Mouse (Mus musculus): ENCODE measurements around the gene Spr. TPM values are rescaled to one million over a fixed set of nuclear protein-coding genes. Genes with fewer than 3 reads are reported as not detected.
"Not testable (repeated sequence)": the region's sequence is repeated elsewhere in the genome, so short reads cannot be mapped to it uniquely, and the experiment has no call there.

The Spr gene
- 36.1 and 36.7 TPM in 2 replicates for polyA plus RNA-seq (2015; fragmentation: Nextera tagmentation; extraction: Ambion mirVana)

DNA sequence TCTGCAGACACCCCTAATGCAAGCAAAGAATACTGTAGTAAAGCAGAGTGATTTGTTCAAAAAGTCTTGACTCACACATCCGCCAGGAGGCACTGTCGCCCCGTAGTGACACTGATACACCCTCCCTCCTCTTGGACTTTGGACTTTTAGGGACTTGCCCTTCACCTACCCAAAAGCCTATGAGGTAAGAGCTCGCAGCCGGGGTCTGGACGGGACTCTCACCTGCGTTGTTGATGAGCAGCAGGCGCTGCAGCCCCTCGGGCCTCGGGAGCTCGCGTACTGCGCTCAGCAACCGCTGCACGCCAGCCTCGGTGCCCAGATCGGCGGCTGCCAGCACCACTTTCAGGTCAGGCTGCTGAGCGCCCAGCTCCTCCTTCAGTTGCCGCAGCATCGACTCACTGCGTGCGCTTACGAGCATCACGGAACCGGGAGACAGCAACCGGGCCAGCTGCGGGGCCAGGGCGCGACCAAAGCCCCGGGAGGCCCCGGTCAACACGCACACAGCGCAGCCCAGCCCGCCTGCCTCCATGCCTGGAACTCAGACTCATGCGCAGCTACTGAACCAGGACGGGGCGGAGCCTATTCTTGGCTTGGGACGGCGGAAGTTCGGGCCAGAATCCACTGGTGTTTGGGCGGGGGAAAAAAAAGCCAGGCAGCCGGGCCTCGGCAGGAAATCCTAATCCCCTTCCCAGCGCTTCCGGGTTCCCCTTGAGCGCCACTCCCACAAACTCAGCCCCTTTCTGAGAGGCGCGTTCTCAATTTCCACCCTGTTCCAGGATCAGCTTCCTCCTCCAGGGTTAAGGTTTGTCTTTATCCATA lies at the start of gene Spr:
TSS of gene Spr (minus strand) at position 550 of the 819 bp plus-strand sequence.
- under 1% methylated on average over 49 of the region's 49 CpGs for WGBS
- Histone ChIP-seq H3K36me3 (no peaks in the 10 kb centered on the region), H3K27ac (replicated peaks) (peak within 1 kb of the TSS; percentile 89), H3K4me3 (peak within 1 kb of the TSS; percentile 82), H3K27me3 (no peaks in the 10 kb centered on the region), H3K4me2 (peak within 1 kb of the TSS; percentile 66), H3K9ac (peak within 1 kb of the TSS; percentile 70), H3K9me3 (no peaks in the 10 kb centered on the region), H3K4me1 (replicated peaks) (peaks cover 5% of the 10 kb centered on the region)
- ATAC-seq (ENCODE audit: low FRiP score, low read depth), result peak; percentile 88

DNA sequence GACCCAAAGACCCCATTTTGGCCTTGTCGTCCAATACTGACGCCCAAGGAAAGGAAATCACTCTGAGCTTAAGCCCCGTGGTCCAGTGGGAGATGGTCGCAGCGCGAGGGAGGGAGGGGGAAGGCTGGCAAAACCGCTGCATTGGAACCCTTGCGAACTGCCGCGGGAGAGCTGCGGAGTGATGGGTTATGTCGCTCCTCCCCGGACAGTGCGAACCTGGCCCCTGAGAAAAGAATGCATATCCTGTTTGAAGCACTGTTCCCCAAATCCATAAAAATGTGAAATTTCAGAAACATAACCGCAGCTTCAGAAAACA lies 49.1 kb upstream of the Spr start:
- peaks cover 40% of the 10 kb centered on the region for H3K4me1 ChIP-seq (replicated peaks)
- H3K27ac ChIP-seq (replicated peaks), result no peak overlapping the region
- H3K36me3 ChIP-seq, result no peaks in the 10 kb centered on the region
- no peak overlapping the region for H3K4me2 ChIP-seq
- H3K9me3 ChIP-seq, result no peaks in the 10 kb centered on the region
- H3K9ac ChIP-seq, result no peak overlapping the region
- under 1% methylated on average over 15 of the region's 15 CpGs for WGBS
- ATAC-seq (ENCODE audit: low FRiP score, low read depth), result no peak
- H3K27me3 ChIP-seq, result peaks cover 41% of the 10 kb centered on the region
- H3K4me3 ChIP-seq, result no peak overlapping the region

DNA sequence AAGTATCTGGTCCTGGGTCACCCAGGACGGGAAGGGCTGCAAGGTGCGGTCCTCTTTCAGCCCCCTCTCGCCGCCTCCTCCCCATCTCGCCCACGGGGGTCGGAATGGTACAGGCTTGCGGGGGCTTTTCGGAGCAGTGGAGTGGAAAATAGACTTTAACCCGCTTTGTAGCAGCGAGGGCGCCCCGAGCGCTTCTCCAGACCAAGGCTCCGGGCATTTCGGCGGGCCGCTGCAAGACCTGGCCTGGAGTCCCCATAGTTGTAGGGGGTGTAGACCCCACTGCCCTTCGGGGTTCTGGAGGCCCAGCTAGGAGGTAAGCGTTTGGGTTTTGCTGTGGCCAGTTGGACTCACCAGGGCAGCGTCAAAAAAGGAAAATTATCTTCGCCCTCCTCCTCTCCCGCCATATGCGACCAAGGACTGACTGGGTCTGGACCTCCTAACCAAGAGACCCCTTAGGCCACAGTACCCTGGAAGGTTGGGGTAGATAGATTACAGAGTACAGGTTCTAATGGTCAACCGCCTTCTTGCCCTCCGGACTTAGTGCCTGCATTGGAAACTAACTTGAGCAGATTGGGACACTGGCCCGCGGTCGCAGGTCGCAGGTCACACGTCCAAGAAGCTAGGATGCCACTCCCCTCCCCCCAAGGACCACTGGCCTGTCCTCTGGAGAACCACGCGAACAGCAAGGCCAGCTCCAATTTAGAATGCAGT lies 48.6 kb upstream of the Spr start:
- H3K27me3 ChIP-seq, result peaks cover 39% of the 10 kb centered on the region

DNA sequence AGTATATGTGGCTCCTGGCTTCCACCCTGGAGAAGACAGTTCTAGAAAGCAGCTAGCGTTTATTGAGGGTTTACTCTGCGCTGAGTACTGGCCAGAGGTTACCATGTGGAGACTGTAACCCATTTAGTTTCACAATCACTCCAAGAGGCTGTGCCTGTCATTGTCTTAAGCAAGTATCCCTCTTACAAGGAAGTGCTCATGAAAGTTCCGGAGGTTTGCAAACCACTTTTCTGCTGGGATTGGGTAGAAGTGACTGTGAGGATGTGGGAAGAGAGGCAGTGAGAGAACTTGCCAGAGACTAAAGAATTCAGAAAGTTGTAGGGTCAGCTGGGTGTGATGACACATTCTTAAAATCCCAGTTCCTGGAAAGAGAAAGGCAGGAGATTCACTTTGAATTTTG lies 46.4 kb upstream of the Spr start:
- Histone ChIP-seq H3K36me3 (no peaks in the 10 kb centered on the region), H3K4me2 (no peak overlapping the region), H3K4me3 (no peak overlapping the region), H3K9me3 (no peaks in the 10 kb centered on the region), H3K4me1 (replicated peaks) (peaks cover 27% of the 10 kb centered on the region), H3K27ac (replicated peaks) (no peak overlapping the region), H3K27me3 (peaks cover 28% of the 10 kb centered on the region), H3K9ac (no peak overlapping the region)
- 59% methylated on average over 3 of the region's 3 CpGs for WGBS
- no peak for ATAC-seq (ENCODE audit: low FRiP score, low read depth)

More for the DNA sequence above, 48.6 kb upstream of the Spr start:
- WGBS, result 1% methylated on average over 33 of the region's 33 CpGs
- no peaks in the 10 kb centered on the region for H3K36me3 ChIP-seq
- no peak overlapping the region for H3K9ac ChIP-seq
- H3K4me1 ChIP-seq (replicated peaks), result peaks cover 40% of the 10 kb centered on the region
- peak overlapping the region; percentile 26; the same call in 1 of the 2 replicates for H3K4me2 ChIP-seq
- no peak overlapping the region for H3K27ac ChIP-seq (replicated peaks)
- no peak overlapping the region for H3K4me3 ChIP-seq
- no peaks in the 10 kb centered on the region for H3K9me3 ChIP-seq
- no peak for ATAC-seq (ENCODE audit: low FRiP score, low read depth)

DNA sequence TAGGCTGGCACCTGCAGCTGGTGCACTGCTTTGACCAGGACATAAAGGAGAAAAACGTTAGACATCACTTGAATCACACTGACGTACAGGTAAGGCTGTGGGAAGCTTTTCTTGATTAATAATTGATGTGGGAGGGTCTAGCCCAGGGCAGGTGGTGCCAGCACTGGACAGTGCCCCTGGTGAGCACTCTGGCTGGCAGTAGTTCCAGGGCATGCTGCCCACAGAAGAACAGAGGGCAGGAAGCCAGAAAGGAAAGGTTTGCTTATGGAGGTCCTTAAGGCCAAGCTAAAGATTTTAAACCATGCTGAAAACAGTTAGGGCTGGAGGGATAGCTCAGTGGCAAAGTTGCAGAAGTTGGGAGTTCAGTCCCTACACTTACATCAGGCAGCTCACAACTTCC lies 42.5 kb upstream of the Spr start:
- Histone ChIP-seq H3K9me3 (no peaks in the 10 kb centered on the region), H3K4me2 (no peak overlapping the region), H3K9ac (no peak overlapping the region), H3K4me3 (no peak overlapping the region), H3K27me3 (peaks cover 20% of the 10 kb centered on the region), H3K4me1 (replicated peaks) (no peaks in the 10 kb centered on the region), H3K27ac (replicated peaks) (no peak overlapping the region), H3K36me3 (no peaks in the 10 kb centered on the region)
- ATAC-seq (ENCODE audit: low FRiP score, low read depth), result no peak
- 64% methylated on average over 2 of the region's 2 CpGs for WGBS

DNA sequence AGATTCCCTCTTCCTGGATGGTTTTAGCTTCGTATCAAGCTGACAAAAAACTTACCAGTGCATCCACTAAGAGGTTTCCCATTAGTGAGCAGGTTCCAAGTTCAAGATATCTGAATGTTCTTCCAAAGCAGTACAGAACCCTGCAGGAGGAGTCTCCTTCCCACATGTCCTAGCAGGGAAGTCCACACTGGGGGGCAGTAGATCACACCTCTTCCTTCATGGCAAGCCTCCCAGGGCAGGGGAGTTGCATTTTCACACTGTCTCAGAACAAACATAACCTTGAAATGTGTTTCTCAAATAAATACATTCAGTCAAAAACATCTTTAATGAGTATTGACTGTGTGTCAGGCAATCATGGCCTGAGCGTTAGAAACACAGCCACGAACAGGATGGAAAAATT lies 42.0 kb upstream of the Spr start:
- Histone ChIP-seq H3K9ac (no peak overlapping the region), H3K4me3 (no peak overlapping the region), H3K4me2 (no peak overlapping the region), H3K36me3 (no peaks in the 10 kb centered on the region), H3K9me3 (no peaks in the 10 kb centered on the region), H3K27ac (replicated peaks) (no peak overlapping the region), H3K27me3 (peaks cover 18% of the 10 kb centered on the region), H3K4me1 (replicated peaks) (no peaks in the 10 kb centered on the region)
- ATAC-seq (ENCODE audit: low FRiP score, low read depth), result no peak
- 81% methylated on average over 3 of the region's 3 CpGs for WGBS

DNA sequence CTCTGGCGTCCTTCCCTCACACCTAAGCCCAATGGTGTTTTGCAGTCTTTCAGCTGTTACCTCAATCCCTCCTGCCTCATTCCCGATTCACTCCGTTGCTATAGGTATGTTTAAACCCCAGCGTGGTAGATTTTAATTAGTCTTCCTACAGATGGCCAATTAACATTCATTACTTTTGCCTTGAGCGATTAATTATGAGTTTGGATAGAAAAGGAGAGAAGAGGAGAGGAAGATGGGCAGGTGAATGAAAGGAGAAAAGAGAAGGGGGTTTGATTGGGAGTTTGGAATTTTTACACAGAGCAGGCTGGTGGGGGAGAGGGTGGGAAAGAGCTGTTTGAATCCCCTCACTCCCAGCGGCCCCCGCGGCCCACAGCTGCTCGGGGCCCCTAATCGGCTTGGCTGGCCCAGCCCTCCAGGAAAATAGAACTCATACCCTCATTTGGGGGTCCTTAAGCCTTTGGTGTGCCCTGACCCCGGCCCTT lies 27.9 kb upstream of the Spr start:
- Histone ChIP-seq H3K9ac (no peak overlapping the region), H3K9me3 (no peaks in the 10 kb centered on the region), H3K4me3 (no peak overlapping the region), H3K4me2 (no peak overlapping the region), H3K4me1 (replicated peaks) (peaks cover 4% of the 10 kb centered on the region; the same call in 1 of the 2 replicates), H3K36me3 (no peaks in the 10 kb centered on the region), H3K27ac (replicated peaks) (no peak overlapping the region), H3K27me3 (no peaks in the 10 kb centered on the region)
- ATAC-seq (ENCODE audit: low FRiP score, low read depth), result peak; percentile 48; the same call in 1 of the 2 replicates
- 44% methylated on average over 11 of the region's 11 CpGs for WGBS

DNA sequence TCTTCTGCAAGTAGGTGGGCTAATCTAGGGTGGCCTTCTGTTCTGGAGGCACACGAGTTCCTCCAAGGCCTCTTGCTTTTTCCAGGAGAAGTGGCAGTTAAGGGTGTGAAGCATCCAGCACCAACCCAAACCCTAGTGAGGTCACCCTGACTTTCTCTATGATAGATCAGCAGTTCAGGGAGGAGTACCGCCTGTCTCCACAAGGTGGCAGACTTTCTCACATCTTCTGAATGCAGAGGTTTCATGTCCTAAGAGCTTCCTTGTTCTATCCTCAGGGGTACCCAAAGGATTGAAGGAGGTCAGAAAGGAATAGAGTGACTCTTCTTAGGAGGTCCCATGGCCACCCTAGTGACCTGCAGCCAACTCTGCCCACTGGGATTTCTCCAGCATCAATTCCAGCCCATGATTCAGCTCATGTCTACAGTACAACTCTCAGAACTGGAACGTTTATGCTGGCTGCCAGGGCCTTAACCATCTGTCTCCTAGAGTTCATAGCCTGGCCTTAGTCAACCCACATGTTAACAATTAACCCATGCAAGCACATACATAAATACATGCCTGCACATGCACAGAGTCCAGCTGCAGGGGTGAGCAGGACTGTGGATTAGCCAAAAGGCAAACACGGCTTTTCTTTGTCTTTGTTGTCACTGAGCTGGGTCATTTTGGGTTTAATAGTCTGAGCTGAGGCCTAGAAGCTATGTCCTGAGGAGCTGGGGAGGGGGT lies 22.8 kb upstream of the Spr start:
- no peak overlapping the region for H3K4me2 ChIP-seq
- no peak for ATAC-seq (ENCODE audit: low FRiP score, low read depth)
- H3K27ac ChIP-seq (replicated peaks), result no peak overlapping the region
- no peaks in the 10 kb centered on the region for H3K36me3 ChIP-seq
- 46% methylated on average over 4 of the region's 4 CpGs for WGBS
- H3K4me3 ChIP-seq, result no peak overlapping the region
- H3K9ac ChIP-seq, result no peak overlapping the region
- H3K27me3 ChIP-seq, result 0 out of 2 replicates have a peak, but pooled peaks cover 2% of the 10 kb centered on the region
- no peaks in the 10 kb centered on the region for H3K9me3 ChIP-seq
- peaks cover 4% of the 10 kb centered on the region for H3K4me1 ChIP-seq (replicated peaks)

DNA sequence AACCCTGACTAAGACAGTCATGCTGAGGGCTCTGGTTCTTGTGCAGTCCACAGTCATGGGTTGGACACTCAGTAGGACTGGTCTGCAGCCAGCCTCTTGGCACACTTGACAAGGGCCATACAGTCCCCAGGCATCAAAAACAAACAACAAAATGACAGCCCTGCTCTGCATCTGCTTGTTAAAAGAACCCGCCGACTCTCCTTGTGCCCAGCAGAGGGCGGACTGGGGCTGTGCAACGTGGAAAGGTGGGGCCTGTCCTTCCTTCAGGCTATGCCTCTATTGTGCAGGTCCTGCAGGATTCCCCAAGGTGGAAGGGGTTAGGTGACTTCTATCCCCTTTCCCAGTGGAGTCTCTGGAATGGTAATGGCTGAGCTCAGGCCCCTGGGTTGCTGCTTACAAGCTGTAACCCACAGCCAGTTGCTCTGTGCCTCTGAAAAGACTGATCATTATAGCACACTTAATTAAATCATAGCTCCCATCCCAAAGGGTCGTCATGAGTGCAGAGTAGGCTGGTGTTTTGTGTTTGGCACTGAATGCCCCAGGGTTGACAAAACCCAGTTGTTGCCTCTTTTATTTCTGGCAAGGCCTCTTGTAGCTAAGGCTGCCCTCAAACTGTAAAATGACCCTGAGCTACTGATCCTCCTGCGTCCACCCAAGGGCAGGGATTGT lies 21.7 kb upstream of the Spr start:
- H3K36me3 ChIP-seq; H3K9me3 ChIP-seq; H3K4me3 ChIP-seq; H3K27me3 ChIP-seq; H3K9ac ChIP-seq; H3K4me2 ChIP-seq; H3K27ac ChIP-seq (replicated peaks): not testable (repeated sequence)
- H3K4me1 ChIP-seq (replicated peaks), result peaks cover 13% of the 10 kb centered on the region
- 21% methylated on average over 6 of the region's 6 CpGs for WGBS
- peak; percentile 62 for ATAC-seq (ENCODE audit: low FRiP score, low read depth)

DNA sequence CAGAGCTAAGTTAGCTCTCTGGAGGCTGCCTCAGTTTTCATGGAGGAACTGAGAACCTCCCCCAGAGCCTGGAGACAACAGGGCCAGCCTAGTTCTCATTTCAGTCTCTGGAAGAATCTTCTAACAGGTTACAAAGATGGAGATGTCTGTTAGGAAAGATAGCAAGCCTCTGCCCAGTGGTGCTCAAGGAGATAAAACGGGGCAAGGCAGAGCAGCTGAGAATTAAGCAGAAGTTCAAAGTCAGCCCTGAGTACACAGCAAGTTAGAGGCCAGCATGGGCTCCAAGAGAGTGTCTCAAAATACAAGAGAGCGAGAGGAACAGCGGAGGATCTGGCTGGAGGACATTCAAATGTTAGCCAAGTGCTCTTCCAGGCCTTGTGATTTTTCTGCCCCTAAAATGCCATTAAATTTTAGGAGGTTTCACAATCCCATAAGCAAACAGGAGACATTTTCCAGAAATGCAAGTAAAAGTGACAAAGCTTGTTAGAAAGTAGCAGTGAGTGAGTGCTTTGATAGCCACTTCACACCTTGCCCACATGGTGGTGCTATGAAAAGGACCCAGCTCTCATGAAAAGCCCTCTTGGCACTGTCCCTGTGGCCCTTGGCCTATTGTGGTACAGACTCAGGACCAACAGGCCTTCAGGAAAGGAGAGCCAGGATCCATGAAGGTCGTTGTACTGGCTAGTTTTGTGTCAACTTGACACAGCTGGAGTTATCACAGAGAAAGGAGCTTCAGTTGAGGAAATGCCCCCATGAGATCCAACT lies 20.7 kb upstream of the Spr start:
- H3K27ac ChIP-seq (replicated peaks); ATAC-seq (ENCODE audit: low FRiP score, low read depth); H3K27me3 ChIP-seq; H3K9ac ChIP-seq; H3K4me2 ChIP-seq; H3K9me3 ChIP-seq; H3K4me3 ChIP-seq; H3K36me3 ChIP-seq: not testable (repeated sequence)
- H3K4me1 ChIP-seq (replicated peaks), result peaks cover 13% of the 10 kb centered on the region
- WGBS, result 78% methylated on average over 4 of the region's 4 CpGs

DNA sequence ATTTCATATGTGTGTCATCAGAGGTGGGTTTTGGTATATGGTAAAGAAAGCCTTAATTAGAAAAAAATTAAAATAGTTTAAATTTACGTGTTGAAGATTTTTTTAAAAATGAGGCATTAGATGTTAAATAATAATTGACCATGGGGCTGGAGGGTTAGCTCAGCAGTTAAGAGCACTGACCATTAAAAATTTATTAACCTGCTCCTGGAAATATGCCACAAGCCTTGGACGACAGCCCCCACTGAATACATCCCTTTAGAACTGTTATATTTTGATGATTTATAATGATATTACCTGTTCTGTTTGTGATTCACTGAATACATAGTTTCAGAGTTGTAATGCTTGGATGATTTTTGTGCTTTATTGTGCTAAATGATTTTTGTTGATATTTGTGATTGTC lies 19.0 kb upstream of the Spr start:
- H3K4me3 ChIP-seq; H3K27ac ChIP-seq (replicated peaks); H3K4me2 ChIP-seq; H3K36me3 ChIP-seq; ATAC-seq (ENCODE audit: low FRiP score, low read depth); H3K9me3 ChIP-seq; H3K27me3 ChIP-seq; H3K9ac ChIP-seq: not testable (repeated sequence)
- 81% methylated on average over 2 of the region's 2 CpGs for WGBS
- H3K4me1 ChIP-seq (replicated peaks), result peaks cover 13% of the 10 kb centered on the region

Data from hindbrain, embryonic 15.5 days (tissue).